Mouse (Mus musculus): ENCODE results near the gene Ncoa4. TPM values are rescaled to one million over a fixed set of nuclear protein-coding genes. Genes with fewer than 3 reads are reported as not detected.

Ncoa4 gene
- polyA plus RNA-seq, 1 experiment from 2014 or later: 145 TPM

DNA sequence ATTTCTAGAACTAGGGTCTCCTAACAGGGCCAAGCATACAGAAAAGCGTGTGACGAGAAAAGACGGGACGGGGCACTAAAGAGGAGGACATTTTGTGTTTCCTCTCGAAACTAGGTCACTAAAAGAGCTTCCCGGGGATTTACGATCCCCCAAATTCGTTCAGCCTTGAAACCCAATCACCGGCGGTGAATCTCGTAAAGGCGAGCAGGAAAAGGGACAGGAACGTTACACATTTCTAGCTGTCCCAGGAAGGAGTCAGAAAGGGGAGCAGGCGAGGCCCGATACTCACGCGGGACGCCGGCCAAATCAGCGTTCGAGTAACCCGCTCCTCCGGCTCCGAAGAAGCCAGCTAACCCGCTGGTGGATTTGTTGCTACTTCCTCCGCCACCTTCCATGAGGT lies 41.7 kb downstream of the Ncoa4 start:
- peaks cover 12% of the 10 kb centered on the region for H3K4me1 ChIP-seq (ENCODE audit: control insufficient read depth, insufficient read depth, low read length)
- H3K4me3 ChIP-seq (ENCODE audit: low read depth, low read length): peak overlapping the region; percentile 99
- no peaks in the 10 kb centered on the region for H3K27me3 ChIP-seq (ENCODE audit: control insufficient read depth, insufficient read depth, low read length)
- peak overlapping the region; percentile 57 for H3K27ac ChIP-seq (ENCODE audit: low read depth, low read length)
- peak overlapping the region; percentile 69 for H3K4me2 ChIP-seq
- peak overlapping the region; percentile 97 for H3K9ac ChIP-seq (ENCODE audit: low read depth, low read length)
- no peaks in the 10 kb centered on the region for H3K9me3 ChIP-seq (replicated peaks; ENCODE audit: control insufficient read depth, low read length)
- ATAC-seq (replicated peaks; ENCODE audit: insufficient number of reproducible peaks, low FRiP score, low TSS enrichment): no peak
- peaks cover 20% of the 10 kb centered on the region for H3K36me3 ChIP-seq (ENCODE audit: control insufficient read depth, insufficient read depth, low read length)
- under 1% methylated on average over 25 of the region's 26 CpGs for WGBS (ENCODE audit: insufficient replicate concordance)

DNA sequence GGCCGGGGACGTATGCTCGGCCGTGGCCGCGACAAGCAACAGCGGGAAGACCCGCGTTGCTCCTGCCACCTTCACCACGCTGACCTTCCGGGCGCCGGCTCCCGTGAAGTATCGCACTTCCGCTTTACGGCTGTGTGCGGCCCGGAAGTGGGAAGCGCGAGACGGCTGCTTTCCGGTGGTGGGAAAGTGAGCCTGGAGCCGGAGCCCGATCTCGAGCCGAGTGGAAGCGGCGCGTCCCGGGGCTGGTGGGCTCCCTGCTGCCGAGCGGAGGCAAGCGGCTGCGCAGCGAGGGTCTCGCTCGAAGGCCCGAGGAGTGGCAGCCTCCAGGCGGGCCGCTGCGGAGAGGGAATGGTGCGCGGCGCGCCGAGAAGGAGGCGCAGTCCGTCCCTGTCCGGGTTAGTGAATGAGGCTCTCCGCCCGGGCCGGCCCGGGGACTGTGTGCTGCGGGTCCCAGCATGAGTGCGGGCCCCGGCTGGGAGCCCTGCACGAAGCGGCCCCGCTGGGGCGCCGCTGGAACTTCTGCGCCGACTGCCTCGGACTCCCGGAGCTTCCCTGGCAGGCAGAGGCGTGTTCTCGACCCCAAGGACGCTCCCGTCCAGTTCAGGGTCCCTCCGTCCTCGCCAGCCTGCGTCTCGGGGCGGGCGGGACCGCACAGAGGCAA lies 42.3 kb downstream of the Ncoa4 start, which contains the start of the genes Timm23 and Parg:
Timm23 (minus strand) TSS at position 108 of the 661 bp plus-strand sequence.
Parg (plus strand) TSS at position 159 of the 661 bp plus-strand sequence.
- H3K27ac ChIP-seq (ENCODE audit: low read depth, low read length): peak within 1 kb of the TSS; percentile 59
- H3K4me1 ChIP-seq (ENCODE audit: control insufficient read depth, insufficient read depth, low read length): peaks cover 12% of the 10 kb centered on the region
- no peaks in the 10 kb centered on the region for H3K27me3 ChIP-seq (ENCODE audit: control insufficient read depth, insufficient read depth, low read length)
- H3K9ac ChIP-seq (ENCODE audit: low read depth, low read length): peak within 1 kb of the TSS; percentile 97
- H3K9me3 ChIP-seq (replicated peaks; ENCODE audit: control insufficient read depth, low read length): no peaks in the 10 kb centered on the region
- H3K36me3 ChIP-seq (ENCODE audit: control insufficient read depth, insufficient read depth, low read length): peaks cover 18% of the 10 kb centered on the region
- peak; percentile 85 for ATAC-seq (replicated peaks; ENCODE audit: insufficient number of reproducible peaks, low FRiP score, low TSS enrichment)
- peak within 1 kb of the TSS; percentile 91 for H3K4me2 ChIP-seq
- WGBS (ENCODE audit: insufficient replicate concordance): under 1% methylated on average over 68 of the region's 77 CpGs
- H3K4me3 ChIP-seq (ENCODE audit: low read depth, low read length): peak within 1 kb of the TSS; percentile 99

DNA sequence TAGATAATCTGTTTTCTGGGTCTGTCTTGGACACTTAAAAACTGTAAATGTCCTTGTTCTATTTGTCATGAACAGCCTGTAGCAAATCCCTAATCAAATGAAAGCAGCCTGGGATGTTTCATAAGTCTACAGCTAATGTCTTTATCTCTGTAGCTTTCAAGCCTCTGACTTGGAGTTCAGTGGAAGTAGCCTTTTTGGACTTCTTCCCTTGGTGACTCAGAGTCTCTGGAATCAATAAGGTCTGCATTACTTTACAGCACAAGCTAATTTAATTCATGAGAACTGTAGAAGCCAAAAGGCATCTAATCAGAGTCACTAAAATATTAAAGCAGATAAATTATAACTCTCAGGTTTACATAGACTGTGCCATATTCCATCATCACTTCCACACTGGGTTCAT lies 66.9 kb downstream of the Ncoa4 start:
- H3K4me1 ChIP-seq (ENCODE audit: control insufficient read depth, insufficient read depth, low read length): no peaks in the 10 kb centered on the region
- no peaks in the 10 kb centered on the region for H3K36me3 ChIP-seq (ENCODE audit: control insufficient read depth, insufficient read depth, low read length)
- no peaks in the 10 kb centered on the region for H3K27me3 ChIP-seq (ENCODE audit: control insufficient read depth, insufficient read depth, low read length)
- no peaks in the 10 kb centered on the region for H3K9me3 ChIP-seq (replicated peaks; ENCODE audit: control insufficient read depth, low read length)
- no peak overlapping the region for H3K4me2 ChIP-seq
- no peak overlapping the region for H3K4me3 ChIP-seq (ENCODE audit: low read depth, low read length)
- ATAC-seq (replicated peaks; ENCODE audit: insufficient number of reproducible peaks, low FRiP score, low TSS enrichment): no peak
- no peak overlapping the region for H3K27ac ChIP-seq (ENCODE audit: low read depth, low read length)
- no peak overlapping the region for H3K9ac ChIP-seq (ENCODE audit: low read depth, low read length)

DNA sequence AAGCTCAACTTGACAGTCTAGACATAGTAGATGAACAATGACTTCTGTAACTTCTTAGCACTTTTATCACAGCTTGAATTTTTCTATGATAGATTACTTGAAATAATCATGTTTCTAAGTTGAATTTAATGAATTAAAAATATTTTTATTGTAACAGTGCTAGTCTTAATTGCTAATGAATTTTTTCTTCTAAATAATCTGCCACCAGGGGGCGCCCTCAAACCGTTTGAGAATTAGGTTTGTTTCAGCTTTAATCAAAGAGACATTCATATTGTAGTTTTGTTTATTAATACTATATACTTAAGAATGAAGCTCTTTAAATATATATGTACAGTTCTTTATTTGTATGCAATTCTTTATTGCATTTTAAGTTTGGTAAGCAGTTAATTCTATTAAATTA lies 69.3 kb downstream of the Ncoa4 start:
- Histone ChIP-seq H3K9ac (ENCODE audit: low read depth, low read length) (no peak overlapping the region), H3K27ac (ENCODE audit: low read depth, low read length) (no peak overlapping the region), H3K4me3 (ENCODE audit: low read depth, low read length) (no peak overlapping the region), H3K9me3 (replicated peaks; ENCODE audit: control insufficient read depth, low read length) (no peaks in the 10 kb centered on the region), H3K4me1 (ENCODE audit: control insufficient read depth, insufficient read depth, low read length) (no peaks in the 10 kb centered on the region), H3K27me3 (ENCODE audit: control insufficient read depth, insufficient read depth, low read length) (no peaks in the 10 kb centered on the region), H3K4me2 (no peak overlapping the region), H3K36me3 (ENCODE audit: control insufficient read depth, insufficient read depth, low read length) (no peaks in the 10 kb centered on the region; the same call in 1 of the 2 replicates)
- WGBS (ENCODE audit: insufficient replicate concordance): 0% methylated on average over 2 of the region's 2 CpGs
- ATAC-seq (replicated peaks; ENCODE audit: insufficient number of reproducible peaks, low FRiP score, low TSS enrichment): no peak

Other genes with a start within 250 kb of the Ncoa4 start
- gene Galnt15, start 130.9 kb upstream of the Ncoa4 start, polyA plus RNA-seq (2014; fragmentation: Nextera tagmentation; extraction: Ambion mirVana): 0.15 and 0.19 TPM in 2 replicates
- 25.6 and 31.9 TPM in 2 replicates for gene Oxnad1, start 74.5 kb upstream of the Ncoa4 start, polyA plus RNA-seq (2014; fragmentation: Nextera tagmentation; extraction: Ambion mirVana)
- gene Dph3, start 74.1 kb upstream of the Ncoa4 start, polyA plus RNA-seq (2014; fragmentation: Nextera tagmentation; extraction: Ambion mirVana): 94.3 and 99.3 TPM in 2 replicates
- not detected in 2 replicates for gene Msmb, start 17.8 kb upstream of the Ncoa4 start, polyA plus RNA-seq (2014; fragmentation: Nextera tagmentation; extraction: Ambion mirVana)
- 322 and 324 TPM in 2 replicates for gene Timm23, start 42.0 kb downstream of the Ncoa4 start, polyA plus RNA-seq (2014; fragmentation: Nextera tagmentation; extraction: Ambion mirVana)
- gene Parg, start 42.1 kb downstream of the Ncoa4 start, polyA plus RNA-seq (2014; fragmentation: Nextera tagmentation; extraction: Ambion mirVana): 33.4 and 36.7 TPM in 2 replicates
- 15.2 and 20.7 TPM in 2 replicates for gene Ogdhl, start 162.2 kb downstream of the Ncoa4 start, polyA plus RNA-seq (2014; fragmentation: Nextera tagmentation; extraction: Ambion mirVana)
- gene 1700024G13Rik, start 228.5 kb downstream of the Ncoa4 start, polyA plus RNA-seq (2014; fragmentation: Nextera tagmentation; extraction: Ambion mirVana): not detected in 2 replicates

Data from heart, embryonic 11.5 days (tissue).